Comparison of ENCODE assay signal across 8 mouse cellular contexts in the genomic region with DNA sequence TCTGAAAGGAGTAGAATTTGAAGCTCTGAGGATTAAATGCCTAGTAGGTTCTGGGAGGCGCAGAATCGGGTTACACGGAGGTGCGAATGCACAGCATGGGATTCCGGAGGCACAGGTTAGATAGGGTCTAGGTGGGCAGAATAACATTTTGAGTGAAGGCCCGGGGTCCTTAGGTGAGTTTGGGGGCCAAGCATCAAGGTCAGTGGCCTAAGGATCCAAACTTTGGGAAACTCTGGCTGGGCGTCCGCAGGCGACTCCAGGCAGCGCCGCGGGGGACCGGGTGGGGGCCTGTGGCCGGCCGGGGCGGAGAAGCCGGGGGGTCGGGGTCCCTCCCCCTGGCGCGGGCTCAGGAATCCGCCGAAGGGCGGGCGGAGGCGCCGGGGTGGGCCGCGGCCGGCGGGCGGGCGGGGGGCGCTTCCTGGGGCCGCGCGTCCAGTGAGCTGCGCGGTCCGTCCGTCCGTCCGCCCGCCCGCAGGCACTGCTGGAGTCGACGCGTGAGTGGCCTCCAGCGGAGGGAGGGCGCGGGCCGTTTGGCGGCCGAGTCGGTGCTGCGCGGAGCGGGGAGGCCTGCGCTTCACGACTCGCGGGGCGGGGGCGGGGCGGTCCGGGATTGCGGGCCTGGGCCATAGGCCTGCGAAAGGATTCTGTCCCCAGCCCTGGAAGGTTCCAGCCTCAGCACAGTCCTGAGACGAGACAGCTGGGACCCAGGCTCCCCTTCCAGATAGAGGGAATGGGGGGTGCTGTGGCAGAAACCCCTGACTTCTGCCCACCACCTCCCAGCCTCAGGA. TPM values are rescaled to one million over a fixed set of nuclear protein-coding genes. Genes with fewer than 3 reads are reported as not detected.
A peak's percentile ranks its signal among the peaks of the same experiment; 100 is the strongest.
DNase-seq lines count a peak whose midpoint lies in the region; ATAC-seq and TF ChIP-seq lines count a peak whose summit lies in the region.

No protein-coding gene starts in this region.

- WGBS in heart, postnatal 0 days, result under 1% methylated on average over 38 of the region's 68 CpGs
- WGBS in limb, embryonic 14.5 days, result 1% methylated on average over 32 of the region's 68 CpGs
- 2% methylated on average over 33 of the region's 68 CpGs for WGBS in neural tube, embryonic 11.5 days

- peak overlapping the region; percentile 98 for H3K4me2 ChIP-seq in heart, postnatal 0 days (ENCODE audit: low read depth, low read length)
- H3K4me2 ChIP-seq in limb, embryonic 14.5 days (replicated peaks; ENCODE audit: low read depth, low read length, severe bottlenecking), result peak overlapping the region; percentile 85
- peak overlapping the region; percentile 97 for H3K4me2 ChIP-seq in neural tube, embryonic 11.5 days (ENCODE audit: low read depth)

- in situ Hi-C loops in ES-E14 (cut with MboI; ENCODE audit: low sequenced_read_pairs in 2 of 2, unreplicated experiment in 2 of 2), result no loop called here

- no peak for TF ChIP-seq POLR2A in limb, embryonic 14.5 days (IDR thresholded peaks at IDR 0.05; ENCODE audit: borderline replicate concordance, extremely low read depth, insufficient read depth, insufficient read length)

- peak overlapping the region; percentile 76 to 81 for H3K4me3 ChIP-seq in ES-E14 (ENCODE audit: insufficient read depth in 1 of 2, low read depth in 1 of 2, low read length in 2 of 2, poor library complexity in 1 of 2, severe bottlenecking in 1 of 2)
- peak overlapping the region; percentile 64 for H3K4me3 ChIP-seq in heart, postnatal 0 days (ENCODE audit: low read depth, low read length)
- peak overlapping the region; percentile 70 for H3K4me3 ChIP-seq in limb, embryonic 14.5 days (replicated peaks; ENCODE audit: low read length)
- H3K4me3 ChIP-seq in neural tube, embryonic 11.5 days (ENCODE audit: low read depth, low read length), result peak overlapping the region; percentile 62

- no peak for TF ChIP-seq EP300 in heart, postnatal 0 days (IDR thresholded peaks at IDR 0.05; ENCODE audit: low read depth)

- H3K36me3 ChIP-seq in ES-E14 (ENCODE audit: control insufficient read depth, insufficient read depth, low read length, poor library complexity, severe bottlenecking), result no peaks in the 10 kb centered on the region
- H3K36me3 ChIP-seq in heart, postnatal 0 days (replicated peaks; ENCODE audit: control insufficient read depth, insufficient read depth, low read length), result peaks cover 7% of the 10 kb centered on the region
- H3K36me3 ChIP-seq in limb, embryonic 14.5 days (ENCODE audit: control insufficient read depth, insufficient read depth, low read length), result peaks cover 27% of the 10 kb centered on the region
- no peaks in the 10 kb centered on the region for H3K36me3 ChIP-seq in neural tube, embryonic 11.5 days (ENCODE audit: control insufficient read depth, insufficient read depth, low read length)

- no peak for TF ChIP-seq CTCF in heart, postnatal 0 days (IDR thresholded peaks at IDR 0.05; ENCODE audit: low read depth)

- ATAC-seq in cerebellum, adult (ENCODE audit: insufficient number of reproducible peaks, low FRiP score, low TSS enrichment), result 0 out of 2 replicates have a peak, but pooled peaks have one; percentile 6
- ATAC-seq in heart, postnatal 0 days (ENCODE audit: insufficient read depth, low read depth), result peak; percentile 47
- peak; percentile 69 for ATAC-seq in limb, embryonic 14.5 days (ENCODE audit: low FRiP score, low read depth)
- peak; percentile 82 for ATAC-seq in neural tube, embryonic 11.5 days (ENCODE audit: insufficient read depth, low FRiP score, low TSS enrichment)
- no peak for ATAC-seq in erythroid progenitor cell, adult 5-6 weeks (replicated peaks; ENCODE audit: low FRiP score, poor library complexity, severe bottlenecking)

- H3K27ac ChIP-seq in ES-E14 (ENCODE audit: insufficient read depth, low read depth, low read length, poor library complexity, severe bottlenecking), result no peak overlapping the region
- peak overlapping the region; percentile 68 for H3K27ac ChIP-seq in heart, postnatal 0 days (ENCODE audit: low read depth)
- H3K27ac ChIP-seq in limb, embryonic 14.5 days (replicated peaks; ENCODE audit: low read depth, low read length), result peak overlapping the region; percentile 90
- H3K27ac ChIP-seq in neural tube, embryonic 11.5 days (ENCODE audit: low read depth, low read length), result peak overlapping the region; percentile 56

- peak overlapping the region; percentile 61 for H3K9ac ChIP-seq in ES-E14 (ENCODE audit: insufficient read depth, low read depth, low read length, poor library complexity, severe bottlenecking)
- peak overlapping the region; percentile 82 for H3K9ac ChIP-seq in heart, postnatal 0 days (replicated peaks; ENCODE audit: low read depth, low read length)
- peak overlapping the region; percentile 84 for H3K9ac ChIP-seq in limb, embryonic 14.5 days (ENCODE audit: low read depth, low read length, severe bottlenecking)
- peak overlapping the region; percentile 82 for H3K9ac ChIP-seq in neural tube, embryonic 11.5 days (ENCODE audit: low read length)

- no peaks in the 10 kb centered on the region for H3K9me3 ChIP-seq in ES-E14 (ENCODE audit: control insufficient read depth, insufficient read depth, low read depth, low read length)
- no peaks in the 10 kb centered on the region for H3K9me3 ChIP-seq in heart, postnatal 0 days (replicated peaks; ENCODE audit: control insufficient read depth, low read length)
- no peaks in the 10 kb centered on the region for H3K9me3 ChIP-seq in limb, embryonic 14.5 days (ENCODE audit: control insufficient read depth, low read length)
- H3K9me3 ChIP-seq in neural tube, embryonic 11.5 days (ENCODE audit: control insufficient read depth, low read length), result no peaks in the 10 kb centered on the region

- H3K27me3 ChIP-seq in heart, postnatal 0 days (ENCODE audit: control insufficient read depth, insufficient read depth, low read length), result no peaks in the 10 kb centered on the region
- H3K27me3 ChIP-seq in limb, embryonic 14.5 days (ENCODE audit: control insufficient read depth, insufficient read depth, low read length), result no peaks in the 10 kb centered on the region
- H3K27me3 ChIP-seq in neural tube, embryonic 11.5 days (ENCODE audit: control insufficient read depth, insufficient read depth, low read length), result no peaks in the 10 kb centered on the region

- no peak for DNase-seq in cerebellum, adult 11 months
- DNase-seq in ES-E14 (ENCODE audit: low read depth, low spot score), result no peak
- peak; percentile 61 for DNase-seq in embryo, embryonic 9.5 days (ENCODE audit: extremely low spot score)
- no peak for DNase-seq in heart, postnatal 0 days (ENCODE audit: low spot score)
- DNase-seq in limb, embryonic 14.5 days (ENCODE audit: low spot score), result peak; percentile 30
- DNase-seq in neural tube, embryonic 11.5 days (ENCODE audit: low spot score), result peak; percentile 62

- H3K4me1 ChIP-seq in ES-E14 (ENCODE audit: control insufficient read depth in 2 of 2, insufficient read depth in 2 of 2, low read length in 2 of 2, poor library complexity in 1 of 2), result 0 out of 4 replicates have a peak, but pooled peaks cover 0 to 2% of the 10 kb centered on the region in 2 experiments
- no peaks in the 10 kb centered on the region for H3K4me1 ChIP-seq in heart, postnatal 0 days (ENCODE audit: control insufficient read depth, insufficient read depth)
- peaks cover 16% of the 10 kb centered on the region for H3K4me1 ChIP-seq in limb, embryonic 14.5 days (ENCODE audit: control insufficient read depth, insufficient read depth, low read length)
- peaks cover 9% of the 10 kb centered on the region for H3K4me1 ChIP-seq in neural tube, embryonic 11.5 days (ENCODE audit: control insufficient read depth, insufficient read depth, low read length)

RNA-seq across cellular contexts. Expression of a gene that starts 0.7 kb away (rescaled TPM):
- 18.0 and 23.9 TPM in 2 replicates for total RNA-seq in ES-E14 (2012; rRNA removed)
- 46.8 and 52.7 TPM in 2 replicates for total RNA-seq in heart, postnatal 0 days (2014; rRNA removed; ENCODE audit: low replicate concordance)
- polyA plus RNA-seq in heart, postnatal 0 days (2015; fragmentation: Nextera tagmentation; extraction: Ambion mirVana), result 32.2 and 34.1 TPM in 2 replicates
- 239 and 314 TPM in 2 replicates for polyA plus RNA-seq in limb, embryonic 14.5 days (2012; rRNA removed)
- 193 and 202 TPM in 2 replicates for polyA plus RNA-seq in limb, embryonic 14.5 days (2014; fragmentation: Nextera tagmentation; extraction: Ambion mirVana)
- polyA plus RNA-seq in neural tube, embryonic 11.5 days (2014; fragmentation: Nextera tagmentation; extraction: Ambion mirVana), result 55.5 and 55.6 TPM in 2 replicates
- 5.0 TPM in 1 of 2 replicates, not detected in the other for total RNA-seq in erythroid progenitor cell, adult 5-6 weeks (2015; ENCODE audit: low replicate concordance)
- total RNA-seq in erythroid progenitor cell, adult 5-6 weeks (2017; ENCODE audit: low replicate concordance), result not detected in 2 replicates

RNA-seq across cellular contexts. Expression of a gene that starts 6.2 kb away (rescaled TPM):
- 4.5 and 11.7 TPM in 2 replicates for total RNA-seq in ES-E14 (2012; rRNA removed)
- not detected in 2 replicates for total RNA-seq in heart, postnatal 0 days (2014; rRNA removed; ENCODE audit: low replicate concordance)
- polyA plus RNA-seq in heart, postnatal 0 days (2015; fragmentation: Nextera tagmentation; extraction: Ambion mirVana), result 0.42 and 0.73 TPM in 2 replicates
- polyA plus RNA-seq in limb, embryonic 14.5 days (2012; rRNA removed), result 0.33 and 0.56 TPM in 2 replicates
- 0.96 and 1.2 TPM in 2 replicates for polyA plus RNA-seq in limb, embryonic 14.5 days (2014; fragmentation: Nextera tagmentation; extraction: Ambion mirVana)
- polyA plus RNA-seq in neural tube, embryonic 11.5 days (2014; fragmentation: Nextera tagmentation; extraction: Ambion mirVana), result 1.7 and 3.6 TPM in 2 replicates
- 6.3 TPM in 1 of 2 replicates, not detected in the other for total RNA-seq in erythroid progenitor cell, adult 5-6 weeks (2015; ENCODE audit: low replicate concordance)
- total RNA-seq in erythroid progenitor cell, adult 5-6 weeks (2017; ENCODE audit: low replicate concordance), result not detected in 2 replicates

RNA-seq across cellular contexts. Expression of a gene that starts 13.7 kb away (rescaled TPM):
- total RNA-seq in ES-E14 (2012; rRNA removed), result 31.3 and 36.4 TPM in 2 replicates
- total RNA-seq in heart, postnatal 0 days (2014; rRNA removed; ENCODE audit: low replicate concordance), result 45.8 and 62.4 TPM in 2 replicates
- 35.8 and 36.8 TPM in 2 replicates for polyA plus RNA-seq in heart, postnatal 0 days (2015; fragmentation: Nextera tagmentation; extraction: Ambion mirVana)
- 40.8 and 53.5 TPM in 2 replicates for polyA plus RNA-seq in limb, embryonic 14.5 days (2012; rRNA removed)
- 33.9 and 38.7 TPM in 2 replicates for polyA plus RNA-seq in limb, embryonic 14.5 days (2014; fragmentation: Nextera tagmentation; extraction: Ambion mirVana)
- 39.0 and 41.9 TPM in 2 replicates for polyA plus RNA-seq in neural tube, embryonic 11.5 days (2014; fragmentation: Nextera tagmentation; extraction: Ambion mirVana)
- total RNA-seq in erythroid progenitor cell, adult 5-6 weeks (2015; ENCODE audit: low replicate concordance), result 2.5 and 59.5 TPM in 2 replicates
- 6.5 and 11.2 TPM in 2 replicates for total RNA-seq in erythroid progenitor cell, adult 5-6 weeks (2017; ENCODE audit: low replicate concordance)

RNA-seq across cellular contexts. Expression of a gene that starts 14.1 kb away (rescaled TPM):
- 52.4 and 62.0 TPM in 2 replicates for total RNA-seq in ES-E14 (2012; rRNA removed)
- 81.6 and 86.4 TPM in 2 replicates for total RNA-seq in heart, postnatal 0 days (2014; rRNA removed; ENCODE audit: low replicate concordance)
- 142 and 146 TPM in 2 replicates for polyA plus RNA-seq in heart, postnatal 0 days (2015; fragmentation: Nextera tagmentation; extraction: Ambion mirVana)
- 139 and 171 TPM in 2 replicates for polyA plus RNA-seq in limb, embryonic 14.5 days (2012; rRNA removed)
- 113 and 118 TPM in 2 replicates for polyA plus RNA-seq in limb, embryonic 14.5 days (2014; fragmentation: Nextera tagmentation; extraction: Ambion mirVana)
- polyA plus RNA-seq in neural tube, embryonic 11.5 days (2014; fragmentation: Nextera tagmentation; extraction: Ambion mirVana), result 110 and 119 TPM in 2 replicates
- 11.5 and 21.8 TPM in 2 replicates for total RNA-seq in erythroid progenitor cell, adult 5-6 weeks (2015; ENCODE audit: low replicate concordance)
- total RNA-seq in erythroid progenitor cell, adult 5-6 weeks (2017; ENCODE audit: low replicate concordance), result 29.0 and 32.5 TPM in 2 replicates

RNA-seq across cellular contexts. Expression of a gene that starts 15.8 kb away (rescaled TPM):
- total RNA-seq in ES-E14 (2012; rRNA removed), result 775 and 955 TPM in 2 replicates
- 448 and 685 TPM in 2 replicates for total RNA-seq in heart, postnatal 0 days (2014; rRNA removed; ENCODE audit: low replicate concordance)
- polyA plus RNA-seq in heart, postnatal 0 days (2015; fragmentation: Nextera tagmentation; extraction: Ambion mirVana), result 948 and 963 TPM in 2 replicates
- 913 and 966 TPM in 2 replicates for polyA plus RNA-seq in limb, embryonic 14.5 days (2012; rRNA removed)
- 2,572 and 2,655 TPM in 2 replicates for polyA plus RNA-seq in limb, embryonic 14.5 days (2014; fragmentation: Nextera tagmentation; extraction: Ambion mirVana)
- 3,817 and 3,867 TPM in 2 replicates for polyA plus RNA-seq in neural tube, embryonic 11.5 days (2014; fragmentation: Nextera tagmentation; extraction: Ambion mirVana)
- total RNA-seq in erythroid progenitor cell, adult 5-6 weeks (2015; ENCODE audit: low replicate concordance), result 720 and 762 TPM in 2 replicates
- 460 and 469 TPM in 2 replicates for total RNA-seq in erythroid progenitor cell, adult 5-6 weeks (2017; ENCODE audit: low replicate concordance)

Comparison
In these comparisons a context has a peak if more than half of its experiments do, and no peak if none do; other contexts are left out.
1. DNase-seq: peak in embryo, embryonic 9.5 days (single experiment), limb, embryonic 14.5 days (single experiment) and neural tube, embryonic 11.5 days (single experiment); none in cerebellum, adult 11 months (single experiment), ES-E14 (single experiment) and heart, postnatal 0 days (single experiment).
2. Peak in every context shown above with its lines, with median percentiles within 50 percentile points of each other: H3K4me3 ChIP-seq, H3K9ac ChIP-seq and H3K4me2 ChIP-seq.